Comparison of ENCODE assay signal across 15 mouse cellular contexts in genomic region chr9:65386373-65387140, GRCm38 (mm10). TPM values are rescaled to one million over a fixed set of nuclear protein-coding genes. Genes with fewer than 3 reads are reported as not detected.
DNase-seq lines count a peak whose midpoint lies in the region; ATAC-seq and TF ChIP-seq lines count a peak whose summit lies in the region.
"Had no signal": no experiment of that assay in that cellular context is flagged by ENCODE, and none has a peak within 500 bp of the region (broad histone marks: within the 10 kb centered on the region; RNA-seq: fewer than 3 reads in every experiment).

No protein-coding gene starts in this region.

- no peaks in the 10 kb centered on the region for H3K9me3 ChIP-seq in heart, embryonic 15.5 days (replicated peaks)
- H3K9me3 ChIP-seq in kidney, postnatal 0 days (replicated peaks; ENCODE audit: low read length), result no peaks in the 10 kb centered on the region
- H3K9me3 ChIP-seq in hindbrain, embryonic 12.5 days (replicated peaks), result no peaks in the 10 kb centered on the region
- H3K9me3 ChIP-seq in forebrain, embryonic 15.5 days, result no peaks in the 10 kb centered on the region
- H3K9me3 ChIP-seq: embryonic facial prominence, embryonic 12.5 days; heart, embryonic 13.5 days had no signal

- WGBS in heart, embryonic 15.5 days, result 39% methylated on average over 8 of the region's 8 CpGs
- WGBS in kidney, postnatal 0 days, result 15% methylated on average over 8 of the region's 8 CpGs
- 38% methylated on average over 8 of the region's 8 CpGs for WGBS in hindbrain, embryonic 12.5 days
- WGBS in forebrain, embryonic 15.5 days, result 25% methylated on average over 8 of the region's 8 CpGs

- no peaks in the 10 kb centered on the region for H3K36me3 ChIP-seq in heart, embryonic 15.5 days
- H3K36me3 ChIP-seq in kidney, postnatal 0 days (ENCODE audit: insufficient read depth, low read length), result no peaks in the 10 kb centered on the region
- H3K36me3 ChIP-seq in hindbrain, embryonic 12.5 days, result no peaks in the 10 kb centered on the region
- no peaks in the 10 kb centered on the region for H3K36me3 ChIP-seq in forebrain, embryonic 15.5 days
- H3K36me3 ChIP-seq: embryonic facial prominence, embryonic 12.5 days; heart, embryonic 13.5 days had no signal

- no peak overlapping the region for H3K4me3 ChIP-seq in heart, embryonic 15.5 days
- H3K4me3 ChIP-seq in kidney, postnatal 0 days (replicated peaks; ENCODE audit: low read depth, low read length), result no peak overlapping the region
- H3K4me3 ChIP-seq in hindbrain, embryonic 12.5 days, result no peak overlapping the region
- no peak overlapping the region for H3K4me3 ChIP-seq in forebrain, embryonic 15.5 days
- H3K4me3 ChIP-seq: embryonic facial prominence, embryonic 12.5 days; heart, embryonic 13.5 days; megakaryocyte, embryonic 14.5 days had no signal

- no peak overlapping the region for H3K4me2 ChIP-seq in heart, embryonic 15.5 days
- no peak overlapping the region for H3K4me2 ChIP-seq in kidney, postnatal 0 days (ENCODE audit: low read length)
- H3K4me2 ChIP-seq in hindbrain, embryonic 12.5 days (replicated peaks), result no peak overlapping the region
- no peak overlapping the region for H3K4me2 ChIP-seq in forebrain, embryonic 15.5 days (replicated peaks)
- H3K4me2 ChIP-seq: embryonic facial prominence, embryonic 12.5 days; heart, embryonic 13.5 days had no signal

- no peak overlapping the region for H3K9ac ChIP-seq in heart, embryonic 15.5 days
- H3K9ac ChIP-seq in kidney, postnatal 0 days (ENCODE audit: low read depth, low read length), result no peak overlapping the region
- no peak overlapping the region for H3K9ac ChIP-seq in hindbrain, embryonic 12.5 days
- H3K9ac ChIP-seq in forebrain, embryonic 15.5 days (replicated peaks), result no peak overlapping the region
- H3K9ac ChIP-seq: embryonic facial prominence, embryonic 12.5 days; heart, embryonic 13.5 days had no signal

- TF ChIP-seq CTCF in kidney, postnatal 0 days (IDR thresholded peaks at IDR 0.05; ENCODE audit: low read depth), result peak; percentile 49

- peaks cover 20% of the 10 kb centered on the region for H3K27me3 ChIP-seq in heart, embryonic 15.5 days
- peaks cover 8% of the 10 kb centered on the region; the same call in 1 of the 2 replicates for H3K27me3 ChIP-seq in kidney, postnatal 0 days (ENCODE audit: insufficient read depth, low read length)
- peaks cover 27% of the 10 kb centered on the region for H3K27me3 ChIP-seq in hindbrain, embryonic 12.5 days
- H3K27me3 ChIP-seq in forebrain, embryonic 15.5 days, result peaks cover 20% of the 10 kb centered on the region

- H3K4me1 ChIP-seq in heart, embryonic 15.5 days (replicated peaks), result peaks cover 15% of the 10 kb centered on the region
- peaks cover 3% of the 10 kb centered on the region; the same call in 1 of the 2 replicates for H3K4me1 ChIP-seq in kidney, postnatal 0 days (replicated peaks; ENCODE audit: insufficient read depth, low read length)
- 0 out of 2 replicates have a peak, but pooled peaks cover 8% of the 10 kb centered on the region for H3K4me1 ChIP-seq in hindbrain, embryonic 12.5 days
- H3K4me1 ChIP-seq in forebrain, embryonic 15.5 days, result peaks cover 5% of the 10 kb centered on the region; the same call in 1 of the 2 replicates
- H3K4me1 ChIP-seq: embryonic facial prominence, embryonic 12.5 days had no signal

- 0 out of 2 replicates have a peak, but pooled peaks have one; percentile 49 for ATAC-seq in heart, embryonic 15.5 days (replicated peaks; ENCODE audit: insufficient number of reproducible peaks, insufficient read depth, low FRiP score, low read depth)
- no peak; the same call in 1 of the 2 replicates for ATAC-seq in kidney, postnatal 0 days (replicated peaks; ENCODE audit: low FRiP score, low read depth)
- ATAC-seq in hindbrain, embryonic 12.5 days (ENCODE audit: low FRiP score), result no peak
- ATAC-seq in forebrain, embryonic 15.5 days (replicated peaks), result no peak

- DNase-seq in heart, adult 11 months, result no peak
- peak; percentile 60 for DNase-seq in embryo, embryonic 10 days (ENCODE audit: low spot score)
- peak; percentile 95 for DNase-seq in kidney, postnatal 0 days (ENCODE audit: low spot score)
- DNase-seq in lung, postnatal 4 days, result peak; percentile 63 to 83
- DNase-seq in left cerebral cortex, adult 8-10 months (ENCODE audit: low spot score in 2 of 2), result no peak
- DNase-seq: B cell, adult 2 months had no signal

- no peak overlapping the region for H3K27ac ChIP-seq in heart, embryonic 15.5 days
- H3K27ac ChIP-seq in kidney, postnatal 0 days, result peak overlapping the region; percentile 60
- H3K27ac ChIP-seq in hindbrain, embryonic 12.5 days, result no peak overlapping the region
- H3K27ac ChIP-seq in forebrain, embryonic 15.5 days (replicated peaks), result no peak overlapping the region
- H3K27ac ChIP-seq: embryonic facial prominence, embryonic 12.5 days; heart, embryonic 13.5 days had no signal

RNA-seq across cellular contexts. Expression of gene Kbtbd13, which starts 4.9 kb away (rescaled TPM):
- polyA plus RNA-seq in heart, embryonic 15.5 days (2015; fragmentation: Nextera tagmentation; extraction: Ambion mirVana), result 1.00 and 1.7 TPM in 2 replicates
- 1.2 and 1.5 TPM in 2 replicates for polyA plus RNA-seq in kidney, postnatal 0 days (2015; fragmentation: Nextera tagmentation; extraction: Ambion mirVana)
- polyA plus RNA-seq in hindbrain, embryonic 12.5 days (2016; fragmentation: Nextera tagmentation; extraction: Ambion mirVana), result 0.74 and 1.0 TPM in 2 replicates
- under 1 TPM in 3 of 4 experiments, not detected in 1; 0.11 to 0.32 (median 0.12) TPM for total RNA-seq in left cerebral cortex, adult 8-10 months (2022)
- 0.56 and 1.00 TPM in 2 replicates for polyA plus RNA-seq in forebrain, embryonic 15.5 days (2015; fragmentation: Nextera tagmentation; extraction: Ambion mirVana)
- total RNA-seq: neutrophil, adult 5-6 weeks had no signal

RNA-seq across cellular contexts. Expression of gene Rasl12, which starts 11.7 kb away (rescaled TPM):
- 7.6 and 8.9 TPM in 2 replicates for polyA plus RNA-seq in heart, embryonic 15.5 days (2015; fragmentation: Nextera tagmentation; extraction: Ambion mirVana)
- polyA plus RNA-seq in kidney, postnatal 0 days (2015; fragmentation: Nextera tagmentation; extraction: Ambion mirVana), result 10.4 and 10.7 TPM in 2 replicates
- polyA plus RNA-seq in hindbrain, embryonic 12.5 days (2016; fragmentation: Nextera tagmentation; extraction: Ambion mirVana), result 7.8 and 8.4 TPM in 2 replicates
- total RNA-seq in left cerebral cortex, adult 8-10 months (2022), result 1 to 10 TPM; 2.1 to 3.4 (median 3.2) TPM
- 6.1 and 6.5 TPM in 2 replicates for polyA plus RNA-seq in forebrain, embryonic 15.5 days (2015; fragmentation: Nextera tagmentation; extraction: Ambion mirVana)
- total RNA-seq: neutrophil, adult 5-6 weeks had no signal

RNA-seq across cellular contexts. Expression of gene Ubap1l, which starts 25.7 kb away (rescaled TPM):
- polyA plus RNA-seq in heart, embryonic 15.5 days (2015; fragmentation: Nextera tagmentation; extraction: Ambion mirVana), result 0.09 and 0.19 TPM in 2 replicates
- 0.08 and 0.10 TPM in 2 replicates for polyA plus RNA-seq in kidney, postnatal 0 days (2015; fragmentation: Nextera tagmentation; extraction: Ambion mirVana)
- polyA plus RNA-seq in hindbrain, embryonic 12.5 days (2016; fragmentation: Nextera tagmentation; extraction: Ambion mirVana), result 0.72 and 1.1 TPM in 2 replicates
- total RNA-seq in left cerebral cortex, adult 8-10 months (2022), result 1 to 10 TPM; 4.0 to 5.0 (median 4.7) TPM
- 0.83 and 0.92 TPM in 2 replicates for polyA plus RNA-seq in forebrain, embryonic 15.5 days (2015; fragmentation: Nextera tagmentation; extraction: Ambion mirVana)
- polyA plus RNA-seq: heart, embryonic 13.5 days had no signal

RNA-seq across cellular contexts. Expression of gene Slc51b, which starts 36.2 kb away (rescaled TPM):
- polyA plus RNA-seq in heart, embryonic 15.5 days (2015; fragmentation: Nextera tagmentation; extraction: Ambion mirVana), result not detected in 2 replicates
- 33.4 and 36.0 TPM in 2 replicates for polyA plus RNA-seq in kidney, postnatal 0 days (2015; fragmentation: Nextera tagmentation; extraction: Ambion mirVana)
- polyA plus RNA-seq in hindbrain, embryonic 12.5 days (2016; fragmentation: Nextera tagmentation; extraction: Ambion mirVana), result not detected in 2 replicates
- not detected for total RNA-seq in left cerebral cortex, adult 8-10 months (2022)
- polyA plus RNA-seq in forebrain, embryonic 15.5 days (2015; fragmentation: Nextera tagmentation; extraction: Ambion mirVana), result not detected in 2 replicates
- total RNA-seq: left cerebral cortex, postnatal 25 days; neutrophil, adult 5-6 weeks had no signal
- polyA plus RNA-seq: embryonic facial prominence, embryonic 12.5 days; frontal cortex, adult 2 months; heart, embryonic 13.5 days had no signal

RNA-seq across cellular contexts. Expression of gene Pdcd7, which starts 40.7 kb away (rescaled TPM):
- polyA plus RNA-seq in heart, embryonic 15.5 days (2015; fragmentation: Nextera tagmentation; extraction: Ambion mirVana), result 5.8 and 7.1 TPM in 2 replicates
- 9.1 and 10.3 TPM in 2 replicates for polyA plus RNA-seq in kidney, postnatal 0 days (2015; fragmentation: Nextera tagmentation; extraction: Ambion mirVana)
- 13.3 and 14.0 TPM in 2 replicates for polyA plus RNA-seq in hindbrain, embryonic 12.5 days (2016; fragmentation: Nextera tagmentation; extraction: Ambion mirVana)
- 10 to 100 TPM; 27.3 to 31.1 (median 27.9) TPM for total RNA-seq in left cerebral cortex, adult 8-10 months (2022)
- polyA plus RNA-seq in forebrain, embryonic 15.5 days (2015; fragmentation: Nextera tagmentation; extraction: Ambion mirVana), result 9.7 and 10.3 TPM in 2 replicates

Comparison
In these comparisons a context has a peak if more than half of its experiments do, and no peak if none do; other contexts are left out.
1. DNase-seq: peak in embryo, embryonic 10 days (single experiment), kidney, postnatal 0 days (single experiment) and lung, postnatal 4 days (2 of 2); none in heart, adult 11 months (single experiment) and left cerebral cortex, adult 8-10 months (0 of 2).